Mouse (Mus musculus): ENCODE measurements around the gene Gm38393.

- TF ChIP-seq POLR2A (IDR thresholded peaks at IDR 0.05; ENCODE audit: low read depth, low read length) (no peak), CTCF (conservative IDR thresholded peaks at IDR 0.05; ENCODE audit: insufficient read depth, insufficient read length, low read depth, low read length) (no peak)
These were observed 801 bp downstream of the Gm38393 start for GRCm38 (mm10) chr7:60003921-60004605.

All from kidney, adult 2 months (tissue).